Mouse (Mus musculus) E14TG2a.4 (cell line): ENCODE measurements around the gene Gm13691.

Experiments
- CTCF ChIP-seq: conservative IDR thresholded peaks from 2 replicates; pipeline ENCODE4 v1.5.1; 2014; ENCODE audit warnings: low read length
- NANOG ChIP-seq: IDR thresholded peaks from 2 replicates; pipeline ENCODE4 v1.6.1; 2014; ENCODE audit warnings: borderline replicate concordance, low read length, mixed read lengths
- POU5F1 ChIP-seq: IDR thresholded peaks from 2 replicates; pipeline ENCODE4 v1.6.1; 2014; ENCODE audit warnings: low read length, borderline replicate concordance

DNA sequence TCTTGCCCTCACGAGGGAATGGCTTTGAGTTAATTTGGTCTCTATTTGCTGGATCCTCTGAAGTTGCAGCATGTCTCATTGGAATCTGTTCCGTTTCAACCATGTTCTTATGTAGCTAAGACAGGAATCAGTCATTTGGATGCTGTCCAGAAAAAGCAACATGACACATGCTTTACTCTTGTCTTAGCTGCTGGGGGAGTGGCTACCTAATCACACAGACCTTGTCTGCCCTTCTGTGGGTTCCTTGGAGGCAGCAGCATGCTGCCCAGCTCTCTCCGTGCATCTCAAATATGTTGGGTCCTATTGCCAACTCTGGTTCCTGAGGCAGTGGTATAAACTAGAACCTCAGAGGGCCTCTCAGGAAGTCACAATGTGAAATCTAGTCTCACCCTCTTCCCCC is 28.0 kb downstream of the Gm13691 start:
- TF ChIP-seq CTCF (no peak), POU5F1 (no peak), NANOG (no peak)
